Mouse (Mus musculus) forebrain, embryonic 12.5 days (tissue): ENCODE results near the gene Rhbdl3. TPM values are rescaled to one million over a fixed set of nuclear protein-coding genes. Genes with fewer than 3 reads are reported as not detected.
"Not testable (repeated sequence)": the region's sequence is repeated elsewhere in the genome, so short reads cannot be mapped to it uniquely, and the experiment has no call there.

Experiments
- ATAC-seq: fragments of 200-750 bp; cut with Nextera tagmentation; 2 replicates; pipeline ENCODE4 v1.8.0; 2017; ENCODE audit warnings: moderate TSS enrichment; ENCODE audit not compliant: low FRiP score
- H3K27ac ChIP-seq: fragments of 300-500 bp; sonication (generic); 2 replicates; pipeline ENCODE4 v1.5.1; 2016; ENCODE audit warnings: mild to moderate bottlenecking
- H3K27me3 ChIP-seq: fragments of 300-500 bp; sonication (generic); 2 replicates; pipeline ENCODE4 v1.6.1; 2016; ENCODE audit warnings: mild to moderate bottlenecking
- H3K36me3 ChIP-seq: fragments of 300-500 bp; sonication (generic); replicated peaks from 2 replicates; pipeline ENCODE4 v1.6.1; 2016; ENCODE audit warnings: mild to moderate bottlenecking
- H3K4me1 ChIP-seq: fragments of 300-500 bp; sonication (generic); 2 replicates; pipeline ENCODE4 v1.6.1; 2016
- H3K4me2 ChIP-seq: fragments of 300-500 bp; sonication (generic); 2 replicates; pipeline ENCODE4 v1.6.1; 2016; ENCODE audit warnings: mild to moderate bottlenecking, moderate library complexity
- H3K4me3 ChIP-seq: fragments of 300-500 bp; sonication (generic); replicated peaks from 2 replicates; pipeline ENCODE4 v1.5.1; 2016; ENCODE audit warnings: mild to moderate bottlenecking
- H3K9ac ChIP-seq: fragments of 300-500 bp; sonication (generic); 2 replicates; pipeline ENCODE4 v1.6.1; 2016; ENCODE audit warnings: mild to moderate bottlenecking
- H3K9me3 ChIP-seq: fragments of 300-500 bp; sonication (generic); 2 replicates; pipeline ENCODE4 v1.6.1; 2016
- WGBS: fragments of 180-500 bp; shearing (Covaris S2); methylation state at CpG from one replicate; pipeline ENCODE4 v1.1.7; 2016; 5-methylcytosine and 5-hydroxymethylcytosine counted together
- polyA plus RNA-seq: library from polyadenylated mRNA; unstranded; fragments of >200 nt; fragmentation: Nextera tagmentation; extraction: Ambion mirVana; gene quantifications from 2 replicates; pipeline ENCODE4 v1.2.1, GENCODE M21; 2016

Gene Rhbdl3
- polyA plus RNA-seq, 1 experiment from 2014 or later: 21.3 TPM

DNA sequence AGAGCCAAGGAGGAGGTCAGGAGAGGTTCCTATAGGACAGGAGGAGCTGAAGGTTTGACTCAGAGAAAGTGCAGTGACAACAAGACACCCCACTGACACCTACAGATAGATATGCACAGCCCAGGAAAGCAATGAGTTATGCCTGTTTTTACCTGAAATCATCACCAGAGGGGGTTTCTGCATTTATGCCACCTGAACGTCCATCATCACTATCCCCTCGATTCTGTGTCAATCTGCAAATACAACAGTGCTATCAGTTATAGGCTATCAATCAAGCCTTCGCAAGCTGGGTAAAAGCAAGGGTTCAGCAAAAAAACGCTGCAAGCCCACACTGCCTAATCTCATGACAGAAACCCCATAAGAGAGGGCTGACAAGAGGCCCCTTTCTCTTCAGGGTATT, 75.9 kb downstream of the Rhbdl3 start:
- H3K9me3 ChIP-seq: no peaks in the 10 kb centered on the region
- H3K36me3 ChIP-seq: peaks cover 24% of the 10 kb centered on the region
- ATAC-seq: no peak
- H3K4me3 ChIP-seq: peak overlapping the region; percentile 86; the same call in 1 of the 2 replicates
- H3K4me1 ChIP-seq: peaks cover 14% of the 10 kb centered on the region
- WGBS: 78% methylated on average over 4 of the region's 4 CpGs
- H3K27ac ChIP-seq: no peak overlapping the region
- no peaks in the 10 kb centered on the region for H3K27me3 ChIP-seq
- peak overlapping the region; percentile 81 for H3K4me2 ChIP-seq
- no peak overlapping the region for H3K9ac ChIP-seq

DNA sequence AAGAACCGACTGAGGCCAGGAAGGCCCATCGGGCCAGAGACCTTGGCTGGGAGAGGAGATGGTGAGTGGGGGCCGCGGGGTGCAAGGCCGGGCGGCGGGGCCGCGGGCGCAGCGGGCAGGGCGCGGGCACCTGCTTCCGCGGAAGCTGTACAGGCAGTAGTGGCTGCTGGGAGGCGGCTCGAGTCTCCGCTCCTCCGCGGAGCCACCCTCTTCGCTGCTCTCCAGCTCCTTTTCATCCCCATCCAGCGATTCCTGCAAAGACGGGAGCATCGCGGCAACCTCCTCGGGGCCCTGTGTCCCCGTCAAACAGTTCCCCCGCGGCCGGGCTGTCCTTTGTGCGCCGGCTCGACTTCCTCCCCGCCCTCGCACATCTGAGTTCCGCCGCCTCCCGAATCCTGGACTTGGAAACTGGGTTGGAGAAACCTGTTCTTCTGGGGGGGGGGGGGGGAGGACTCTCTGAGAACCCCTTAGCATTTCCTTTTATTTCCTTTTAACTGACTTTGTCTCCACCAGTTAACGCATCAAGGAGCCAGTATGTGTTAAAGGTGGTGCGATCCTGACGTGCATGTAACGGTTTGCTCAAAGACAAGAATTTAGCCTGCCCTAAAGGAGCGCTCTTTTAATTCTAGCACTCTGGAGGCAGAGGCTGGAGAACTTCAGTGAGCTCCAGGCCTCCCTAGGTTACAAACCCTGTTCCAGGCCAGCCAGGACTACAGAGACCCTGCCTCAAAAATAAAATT, 77.2 kb downstream of the Rhbdl3 start, which contains the start of gene 5730455P16Rik:
TSS of gene 5730455P16Rik (minus strand) at position 323 of the 740 bp plus-strand sequence.
- 2% methylated on average over 42 of the region's 43 CpGs for WGBS
- Histone ChIP-seq H3K9me3 (no peaks in the 10 kb centered on the region), H3K27ac (peak within 1 kb of the TSS; percentile 96), H3K4me3 (peak within 1 kb of the TSS; percentile 86), H3K27me3 (no peaks in the 10 kb centered on the region), H3K4me2 (peak within 1 kb of the TSS; percentile 81), H3K36me3 (peaks cover 20% of the 10 kb centered on the region), H3K9ac (peak within 1 kb of the TSS; percentile 97), H3K4me1 (peaks cover 18% of the 10 kb centered on the region)
- ATAC-seq: peak; percentile 84

DNA sequence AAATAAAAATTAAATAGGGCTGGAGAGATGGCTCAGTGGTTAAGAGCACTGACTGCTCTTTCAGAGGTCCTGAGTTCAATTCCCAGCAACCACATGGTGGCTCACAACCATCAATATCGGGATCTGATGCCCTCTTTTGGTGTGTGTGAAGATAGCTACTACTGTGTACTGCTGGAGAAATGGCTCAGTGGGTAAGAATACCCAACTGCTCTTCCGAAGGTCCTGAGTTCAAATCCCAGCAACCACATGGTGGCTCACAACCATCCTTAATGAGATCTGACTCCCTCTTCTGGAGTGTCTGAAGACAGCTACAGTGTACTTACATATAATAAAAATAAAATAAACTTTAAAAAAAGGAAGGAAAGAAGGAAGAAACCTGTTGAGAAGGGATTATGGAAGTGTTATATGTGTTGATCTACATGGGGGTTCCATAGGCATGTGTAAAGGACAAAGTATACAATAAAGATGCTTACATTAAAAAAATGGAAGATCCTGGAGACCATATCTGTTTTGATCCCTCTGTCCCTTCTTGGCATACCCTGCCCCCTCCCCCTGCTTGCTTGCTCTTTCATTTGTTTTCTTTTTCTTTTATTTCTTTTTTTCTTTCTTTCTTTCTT, 77.8 kb downstream of the Rhbdl3 start:
- peaks cover 18% of the 10 kb centered on the region for H3K4me1 ChIP-seq
- H3K4me3 ChIP-seq: peak overlapping the region; percentile 86
- 0 out of 2 replicates have a peak overlapping the region, but pooled peaks have one; percentile 97 for H3K9ac ChIP-seq
- peaks cover 13% of the 10 kb centered on the region; the same call in 1 of the 2 replicates for H3K36me3 ChIP-seq
- peak overlapping the region; percentile 96 for H3K27ac ChIP-seq
- WGBS: 69% methylated on average over 2 of the region's 2 CpGs
- H3K4me2 ChIP-seq: peak overlapping the region; percentile 81
- not testable (repeated sequence) for H3K9me3 ChIP-seq, ATAC-seq, H3K27me3 ChIP-seq

DNA sequence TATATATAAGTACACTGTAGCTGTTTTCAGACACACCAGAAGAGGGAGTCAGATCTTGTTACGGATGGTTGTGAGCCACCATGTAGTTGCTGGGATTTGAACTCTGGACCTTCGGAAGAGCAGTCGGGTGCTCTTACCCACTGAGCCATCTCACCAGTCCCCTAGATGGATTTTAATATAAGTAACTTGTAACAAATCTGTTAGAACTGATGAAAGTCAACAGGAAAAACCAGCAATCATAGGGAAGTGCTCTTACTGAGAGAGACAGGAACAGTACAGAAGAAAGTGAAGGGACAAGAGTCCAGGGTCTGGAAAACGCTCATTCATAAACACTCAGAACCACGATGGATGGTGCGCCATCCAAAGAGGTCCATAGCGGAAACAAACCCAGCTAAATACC, 78.5 kb downstream of the Rhbdl3 start:
- H3K27me3 ChIP-seq, ATAC-seq, H3K36me3 ChIP-seq, H3K27ac ChIP-seq, H3K9me3 ChIP-seq, H3K4me2 ChIP-seq, H3K9ac ChIP-seq, H3K4me3 ChIP-seq: not testable (repeated sequence)
- 95% methylated on average over 7 of the region's 7 CpGs for WGBS
- H3K4me1 ChIP-seq: peaks cover 18% of the 10 kb centered on the region

DNA sequence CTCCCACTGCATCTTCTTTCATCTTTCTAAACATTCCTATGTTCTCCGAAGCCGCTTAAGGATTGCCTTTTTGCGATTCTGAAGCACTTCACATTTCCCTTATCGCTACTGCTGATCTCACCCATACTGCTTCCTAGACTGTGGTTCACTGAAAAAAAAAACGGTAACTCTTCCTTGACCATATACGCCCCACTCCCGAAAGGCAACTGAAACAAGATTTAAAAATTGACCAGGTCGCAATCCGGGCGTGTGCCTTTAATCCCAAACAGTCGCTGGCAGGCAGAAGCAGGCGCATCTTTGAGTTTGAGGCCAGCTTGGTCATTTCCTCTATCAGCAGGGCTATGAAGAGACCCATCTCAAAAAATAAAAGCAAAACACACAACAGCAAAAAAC, 81.9 kb downstream of the Rhbdl3 start:
- Histone ChIP-seq H3K36me3 (peaks cover 12% of the 10 kb centered on the region), H3K4me1 (peaks cover 34% of the 10 kb centered on the region), H3K9me3 (no peaks in the 10 kb centered on the region), H3K27me3 (no peaks in the 10 kb centered on the region), H3K4me2 (peak overlapping the region; percentile 57), H3K27ac (peak overlapping the region; percentile 88), H3K9ac (peak overlapping the region; percentile 96), H3K4me3 (peak overlapping the region; percentile 94)
- 11% methylated on average over 12 of the region's 12 CpGs for WGBS
- peak; percentile 28 for ATAC-seq

DNA sequence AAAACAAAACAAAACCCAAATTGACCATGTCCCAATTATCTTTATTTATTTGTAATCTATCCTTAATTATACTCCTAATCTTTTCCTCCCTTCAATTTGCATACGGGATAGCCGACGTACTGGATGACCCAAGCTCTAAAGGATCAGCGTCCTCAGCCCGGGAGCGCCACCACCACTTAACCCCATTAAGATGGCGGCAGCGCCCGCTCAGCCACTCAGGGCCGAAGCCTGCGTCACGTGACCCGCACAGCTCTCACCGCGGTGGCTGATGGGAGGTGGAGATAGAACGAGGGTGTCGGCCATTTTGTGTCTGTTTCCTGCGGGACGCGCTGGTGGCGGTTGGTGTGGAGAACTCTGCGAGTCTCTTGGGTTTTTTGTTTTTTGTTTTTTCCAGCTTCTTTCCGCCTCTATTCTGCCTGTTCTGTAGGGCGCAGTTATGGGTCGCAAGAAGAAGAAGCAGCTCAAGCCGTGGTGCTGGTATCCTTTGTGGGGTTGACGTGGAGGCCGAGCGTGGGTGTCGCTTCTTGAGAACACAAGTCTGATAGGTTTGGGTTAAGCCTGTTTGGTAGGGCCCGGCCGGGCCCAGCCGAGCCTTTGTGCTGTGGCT, 82.4 kb downstream of the Rhbdl3 start, which contains the start of gene Zfp207:
TSS of gene Zfp207 (plus strand) at position 261 of the 607 bp plus-strand sequence.
- H3K27me3 ChIP-seq: no peaks in the 10 kb centered on the region
- ATAC-seq: peak; percentile 96
- H3K9ac ChIP-seq: peak within 1 kb of the TSS; percentile 96
- no peaks in the 10 kb centered on the region for H3K9me3 ChIP-seq
- H3K4me1 ChIP-seq: peaks cover 34% of the 10 kb centered on the region
- H3K36me3 ChIP-seq: peaks cover 17% of the 10 kb centered on the region
- peak within 1 kb of the TSS; percentile 88 for H3K27ac ChIP-seq
- under 1% methylated on average over 33 of the region's 33 CpGs for WGBS
- peak within 1 kb of the TSS; percentile 95 for H3K4me2 ChIP-seq
- H3K4me3 ChIP-seq: peak within 1 kb of the TSS; percentile 94

DNA sequence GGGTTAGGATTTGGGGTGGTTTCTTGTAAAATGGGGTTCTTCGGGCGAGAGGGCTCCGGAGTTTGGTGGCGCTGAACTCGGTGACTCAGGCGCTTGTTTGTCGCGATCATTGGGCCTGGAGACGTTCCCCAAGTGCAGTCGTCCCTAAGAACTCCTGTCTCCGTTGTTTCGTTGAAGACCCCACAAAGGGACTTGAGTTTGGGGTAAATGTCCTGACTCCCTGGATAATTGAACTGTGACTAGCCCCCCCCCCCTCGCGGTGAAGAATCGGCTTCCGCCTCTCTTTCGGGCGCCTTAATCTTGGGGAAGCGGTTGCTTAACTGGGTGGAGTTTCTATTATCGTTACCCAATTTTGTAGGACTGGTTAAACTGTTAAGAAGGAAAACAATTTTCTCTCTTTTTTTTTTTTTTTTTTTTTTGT, 82.9 kb downstream of the Rhbdl3 start:
- Histone ChIP-seq H3K4me3 (peak overlapping the region; percentile 94), H3K9ac (peak overlapping the region; percentile 96), H3K36me3 (peaks cover 22% of the 10 kb centered on the region), H3K4me1 (peaks cover 34% of the 10 kb centered on the region), H3K9me3 (no peaks in the 10 kb centered on the region), H3K27ac (peak overlapping the region; percentile 88), H3K27me3 (no peaks in the 10 kb centered on the region), H3K4me2 (peak overlapping the region; percentile 22; the same call in 1 of the 2 replicates)
- peak; percentile 20 for ATAC-seq
- WGBS: under 1% methylated on average over 20 of the region's 20 CpGs

DNA sequence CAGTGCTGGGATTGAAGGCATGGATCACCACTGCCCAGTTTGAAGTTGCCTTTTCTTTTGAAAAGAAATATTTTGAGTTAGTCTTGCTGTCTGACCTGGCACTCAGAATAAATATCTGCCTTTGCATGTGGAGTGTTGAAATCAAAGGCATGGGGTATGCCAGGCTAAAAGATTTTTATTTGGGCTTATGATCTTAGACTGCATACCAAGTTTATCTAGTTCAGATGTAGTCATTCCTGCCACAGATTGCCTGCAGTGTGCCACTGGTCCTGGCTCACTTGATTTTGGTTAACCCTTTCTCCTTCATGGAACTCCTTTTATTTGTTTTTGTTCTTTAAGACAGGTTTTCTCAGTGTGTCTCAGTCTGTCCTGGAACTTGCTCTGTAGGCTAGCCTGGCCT, 83.7 kb downstream of the Rhbdl3 start:
- H3K9ac ChIP-seq: peak overlapping the region; percentile 77
- no peak for ATAC-seq
- no peak overlapping the region for H3K27ac ChIP-seq
- peak overlapping the region; percentile 95 for H3K4me2 ChIP-seq
- no peaks in the 10 kb centered on the region for H3K27me3 ChIP-seq
- H3K9me3 ChIP-seq: no peaks in the 10 kb centered on the region
- H3K4me1 ChIP-seq: peaks cover 34% of the 10 kb centered on the region
- peak overlapping the region; percentile 94 for H3K4me3 ChIP-seq
- peaks cover 29% of the 10 kb centered on the region for H3K36me3 ChIP-seq

DNA sequence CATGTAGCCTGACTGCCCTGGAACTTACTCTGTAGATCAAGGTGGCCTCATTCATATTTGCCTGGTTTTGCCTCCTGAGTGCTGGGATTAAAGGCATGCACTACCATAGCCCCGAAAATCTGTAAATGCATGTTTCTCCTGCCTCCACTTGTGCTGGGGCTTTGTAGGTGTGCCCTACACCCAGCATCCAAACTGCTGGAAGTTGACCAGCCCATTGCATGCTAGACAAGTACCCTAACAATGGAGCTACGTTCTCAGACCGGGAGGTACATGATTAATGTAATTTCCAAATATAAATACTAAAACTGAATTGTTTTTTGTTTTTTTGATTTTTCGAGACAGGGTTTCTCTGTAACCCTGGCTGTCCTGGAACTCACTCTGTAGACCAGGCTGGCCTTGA, 84.3 kb downstream of the Rhbdl3 start:
- Histone ChIP-seq H3K4me1 (peaks cover 34% of the 10 kb centered on the region), H3K9ac (peak overlapping the region; percentile 77), H3K4me2 (peak overlapping the region; percentile 95), H3K36me3 (peaks cover 34% of the 10 kb centered on the region), H3K27me3 (no peaks in the 10 kb centered on the region), H3K27ac (no peak overlapping the region), H3K9me3 (no peaks in the 10 kb centered on the region), H3K4me3 (peak overlapping the region; percentile 94)
- no peak for ATAC-seq
- WGBS: 62% methylated on average over 4 of the region's 4 CpGs

DNA sequence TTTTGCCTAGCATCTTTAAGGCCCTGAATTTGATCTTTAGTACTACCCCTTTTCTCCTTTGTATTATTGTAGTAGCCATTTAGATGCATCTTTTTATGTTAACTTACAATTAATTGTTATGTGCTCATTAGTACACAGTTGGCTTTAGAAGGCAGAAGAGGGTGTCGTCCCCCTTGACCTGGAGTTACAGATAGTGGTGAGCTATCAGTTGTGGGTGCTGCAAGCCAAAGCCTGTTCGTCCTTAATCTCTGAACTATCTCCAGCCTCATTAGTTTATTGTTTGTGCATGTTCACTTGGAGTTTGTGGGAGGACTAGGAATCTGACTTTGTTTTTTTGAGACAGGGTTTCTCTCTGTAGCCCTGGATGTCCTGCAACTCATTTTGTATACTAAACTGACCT, 86.1 kb downstream of the Rhbdl3 start:
- no peak overlapping the region for H3K9ac ChIP-seq
- no peak for ATAC-seq
- H3K36me3 ChIP-seq: peaks cover 46% of the 10 kb centered on the region
- 76% methylated on average over 2 of the region's 2 CpGs for WGBS
- H3K4me2 ChIP-seq: peak overlapping the region; percentile 26
- H3K4me1 ChIP-seq: peaks cover 34% of the 10 kb centered on the region
- H3K9me3 ChIP-seq: no peaks in the 10 kb centered on the region
- H3K4me3 ChIP-seq: no peak overlapping the region
- no peak overlapping the region for H3K27ac ChIP-seq
- no peaks in the 10 kb centered on the region for H3K27me3 ChIP-seq

DNA sequence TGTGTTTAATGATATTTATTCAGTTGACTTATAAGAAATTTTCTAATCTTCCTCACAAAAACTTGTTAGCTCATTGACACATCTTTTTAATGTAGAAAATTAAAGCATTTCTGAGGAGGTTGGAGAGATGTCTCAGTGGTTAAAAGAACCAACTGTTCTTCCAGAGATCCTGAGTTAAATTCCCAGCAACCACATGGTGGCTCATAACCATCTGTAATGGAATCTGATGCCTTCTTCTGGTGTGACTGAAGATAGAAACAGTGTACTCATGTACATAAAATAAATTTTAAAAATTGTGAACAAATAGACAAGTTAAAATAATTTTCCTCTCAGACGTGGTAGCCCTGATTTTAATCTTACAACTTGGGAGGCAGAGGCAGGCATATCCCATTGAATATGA, 89.2 kb downstream of the Rhbdl3 start:
- Histone ChIP-seq H3K36me3 (peaks cover 64% of the 10 kb centered on the region), H3K27me3 (no peaks in the 10 kb centered on the region), H3K4me2 (no peak overlapping the region), H3K9me3 (no peaks in the 10 kb centered on the region), H3K4me3 (no peak overlapping the region), H3K4me1 (peaks cover 23% of the 10 kb centered on the region), H3K9ac (no peak overlapping the region), H3K27ac (no peak overlapping the region)
- ATAC-seq: no peak
- WGBS: 89% methylated on average over 1 of the region's 1 CpGs

DNA sequence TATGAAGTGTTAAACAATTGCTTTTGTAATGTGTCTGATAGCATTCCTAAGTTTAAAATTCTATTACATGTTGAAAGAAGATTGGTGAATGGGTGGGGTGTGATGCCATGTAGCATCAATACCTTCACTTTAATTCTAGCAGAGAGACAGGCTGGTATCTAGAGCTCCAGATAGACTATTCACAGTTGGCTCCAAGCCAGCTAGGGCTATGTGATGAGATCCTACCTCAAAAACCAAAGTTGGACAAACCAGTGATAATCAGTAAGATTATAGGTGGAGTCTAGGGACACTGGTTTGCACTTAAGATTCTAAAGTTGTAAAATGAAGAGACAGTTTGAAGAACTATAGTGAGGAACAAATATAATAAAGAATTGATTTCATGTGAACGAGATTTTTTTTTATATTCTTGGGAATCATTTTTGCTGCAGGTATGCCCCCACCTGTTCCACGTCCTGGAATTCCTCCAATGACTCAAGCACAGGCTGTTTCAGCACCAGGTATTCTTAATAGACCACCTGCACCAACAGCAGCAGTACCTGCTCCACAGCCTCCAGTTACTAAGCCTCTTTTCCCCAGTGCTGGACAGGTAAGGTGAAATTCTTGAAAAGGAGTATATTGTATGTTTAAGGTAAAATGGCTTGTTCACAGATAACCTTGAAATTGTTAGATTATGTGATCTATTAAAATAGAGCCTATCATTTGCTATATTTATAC, 90.9 kb downstream of the Rhbdl3 start:
- 93% methylated on average over 2 of the region's 2 CpGs for WGBS
- Histone ChIP-seq H3K4me1 (peaks cover 6% of the 10 kb centered on the region; the same call in 1 of the 2 replicates), H3K36me3 (peaks cover 77% of the 10 kb centered on the region), H3K27me3 (no peaks in the 10 kb centered on the region), H3K4me3 (no peak overlapping the region), H3K9me3 (no peaks in the 10 kb centered on the region), H3K4me2 (no peak overlapping the region), H3K9ac (no peak overlapping the region), H3K27ac (no peak overlapping the region)
- ATAC-seq: no peak
